Mouse (Mus musculus): ENCODE data around the gene Treml4.

Treml4 gene

GRCm38 (mm10) chr17:48274098-48274497, 10.0 kb downstream of the Treml4 start:
- no peak for DNase-seq (ENCODE audit: low spot score in 2 of 2)

- peak; percentile 76 to 81 for DNase-seq (ENCODE audit: low spot score in 2 of 2)
Measured at GRCm38 (mm10) chr17:48274885-48275284, 10.8 kb downstream of the Treml4 start.

- no peak for DNase-seq (ENCODE audit: low spot score in 2 of 2)
Measured at GRCm38 (mm10) chr17:48275736-48276135, 11.6 kb downstream of the Treml4 start.

- DNase-seq (ENCODE audit: low spot score in 2 of 2): no peak
Measured at GRCm38 (mm10) chr17:48278381-48278780, 14.3 kb downstream of the Treml4 start.

DNA sequence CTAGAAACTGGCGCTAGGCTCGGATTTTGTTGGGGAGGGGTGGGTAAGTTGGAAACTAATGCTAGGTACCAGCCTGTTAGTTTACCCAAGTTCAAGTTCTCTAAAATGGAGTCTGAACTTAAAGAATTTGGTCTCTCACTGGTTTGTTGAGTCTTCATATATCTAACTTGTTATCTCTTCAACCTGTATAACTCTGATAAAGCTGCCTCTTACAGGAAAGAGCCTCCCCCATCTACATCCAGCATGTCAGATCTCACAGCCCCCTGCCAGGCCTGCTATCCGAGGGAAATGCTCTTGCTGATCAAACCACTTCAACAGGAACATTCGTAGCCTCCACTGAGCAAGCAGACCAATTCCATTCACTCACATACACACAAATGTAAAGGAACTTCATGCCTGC, 14.9 kb downstream of the Treml4 start:
- no peak for DNase-seq (ENCODE audit: low spot score in 2 of 2)

DNA sequence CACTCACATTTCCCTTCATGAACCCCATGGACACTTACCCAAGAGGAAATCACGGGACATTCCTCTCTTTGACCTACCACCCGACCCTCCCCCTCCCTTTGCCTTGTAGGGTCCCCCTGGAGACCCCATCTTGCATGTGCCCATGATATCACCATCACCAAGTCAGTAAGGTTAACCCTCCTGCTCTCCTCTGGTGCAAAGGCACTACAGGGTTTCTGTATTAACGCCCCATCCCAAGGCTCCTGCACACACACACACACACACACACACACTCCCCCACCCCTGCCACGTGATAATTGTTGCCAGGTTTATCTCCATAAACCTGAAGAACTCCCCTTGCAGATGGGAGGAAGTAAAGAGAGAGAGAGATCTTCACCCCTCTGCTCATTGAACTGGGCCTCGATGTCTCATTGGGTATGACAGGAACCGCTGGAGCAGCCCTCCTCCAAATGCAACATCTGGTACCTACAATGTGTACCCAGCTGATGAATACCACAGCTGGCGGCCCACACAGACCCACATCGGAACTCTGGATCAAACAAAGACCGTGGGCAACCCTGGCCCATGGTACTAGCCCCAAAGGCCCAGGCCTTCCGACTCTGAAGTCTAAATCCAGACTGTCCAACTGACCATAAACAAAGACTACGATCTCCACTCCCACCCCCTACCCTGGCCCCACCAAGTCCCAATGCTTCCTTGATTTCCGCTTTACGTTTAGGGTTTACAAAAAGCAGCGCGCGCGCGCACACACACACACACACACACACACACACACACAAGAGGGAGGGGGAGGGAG, 17.0 kb downstream of the Treml4 start:
- DNase-seq (ENCODE audit: low spot score in 2 of 2): no peak

DNA sequence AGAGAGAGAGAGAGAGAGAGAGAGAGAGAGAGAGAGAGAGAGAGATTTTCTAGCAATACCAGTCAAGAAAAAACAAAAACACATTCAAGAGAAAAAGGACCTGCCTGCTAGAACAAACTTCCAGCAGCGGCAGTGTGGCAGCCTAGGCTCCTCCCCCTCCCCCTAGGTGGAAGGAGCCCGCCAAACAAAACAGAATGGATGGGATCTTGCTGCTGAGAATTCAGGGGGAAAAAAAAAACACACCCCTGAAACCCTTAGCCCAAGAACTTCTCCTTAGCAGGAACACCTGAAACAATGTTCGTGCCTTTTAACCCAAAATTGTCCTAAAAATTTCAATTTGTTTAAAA, 17.6 kb downstream of the Treml4 start:
- DNase-seq (ENCODE audit: low spot score in 2 of 2): no peak

DNA sequence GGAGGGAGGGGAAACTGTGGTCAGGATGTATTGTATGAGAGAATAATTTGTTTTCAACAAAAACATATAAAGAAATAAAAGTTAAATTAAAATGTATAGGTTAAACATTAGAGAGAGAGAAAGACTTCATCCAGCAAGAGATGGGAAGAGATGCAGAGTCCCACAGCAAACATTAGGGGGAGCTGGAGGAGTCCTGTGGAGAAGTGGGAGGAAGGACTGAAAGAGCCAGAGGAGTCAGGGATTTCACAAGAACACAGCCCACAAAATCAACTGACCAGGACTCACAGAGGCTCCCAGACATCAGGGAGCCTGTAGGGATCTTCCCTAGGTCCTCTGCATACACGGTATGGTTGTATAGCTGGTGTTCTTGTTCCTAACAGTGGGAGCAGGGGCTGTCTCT, 22.7 kb downstream of the Treml4 start:
- DNase-seq (ENCODE audit: low spot score in 2 of 2): no peak

GRCm38 (mm10) chr17:48287276-48287675, 23.2 kb downstream of the Treml4 start:
- DNase-seq (ENCODE audit: low spot score in 2 of 2): peak in 1 of 2 experiments; percentile 38

GRCm38 (mm10) chr17:48293500-48294194, 29.6 kb downstream of the Treml4 start:
- peak; percentile 36 for DNase-seq (ENCODE audit: low spot score in 2 of 2)

DNA sequence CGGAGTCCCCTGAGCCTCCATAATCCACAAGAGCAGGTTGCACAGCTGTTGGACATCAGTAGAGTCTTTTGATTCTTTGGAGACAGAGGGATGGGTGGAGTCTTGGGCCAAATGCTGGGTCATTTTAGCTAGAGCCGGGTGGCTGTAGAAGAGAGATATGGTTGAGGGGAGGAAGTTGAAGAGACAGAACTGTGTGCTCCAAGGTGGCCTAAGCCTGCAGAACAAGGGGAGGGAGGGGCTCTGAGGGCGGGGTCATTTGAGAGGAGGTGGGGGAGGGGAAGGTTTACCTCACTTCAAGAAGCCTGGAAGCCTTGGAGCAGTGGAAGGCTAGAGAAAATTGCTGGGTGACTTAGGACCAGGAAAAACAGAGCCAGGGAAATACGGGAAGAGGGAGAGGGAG, 35.1 kb downstream of the Treml4 start, which contains the start of gene Treml2:
Gene Treml2 (plus strand): TSS at position 296 of the 400 bp plus-strand sequence.
- peak; percentile 49 to 57 for DNase-seq (ENCODE audit: low spot score in 2 of 2)

DNA sequence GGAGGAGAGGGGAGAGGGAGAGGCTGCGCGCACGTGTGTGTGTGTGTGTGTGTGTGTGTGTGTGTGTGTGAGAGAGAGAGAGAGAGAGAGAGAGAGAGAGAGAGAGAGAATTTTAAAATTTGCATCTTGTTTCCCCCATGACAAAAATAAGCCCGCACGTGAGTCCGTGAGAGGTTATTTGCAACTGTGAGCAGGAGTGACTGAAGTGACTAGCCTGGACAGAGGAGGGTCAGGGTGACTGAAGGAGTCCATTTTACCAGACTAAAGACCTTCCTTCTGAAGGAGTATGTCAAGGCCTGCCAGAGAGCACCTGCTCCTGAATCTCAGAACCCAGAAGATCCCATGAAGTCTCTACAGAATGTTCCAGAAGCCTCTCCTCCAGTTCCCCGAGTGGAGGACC, 35.7 kb downstream of the Treml4 start:
- DNase-seq (ENCODE audit: low spot score in 2 of 2): peak; percentile 77

DNA sequence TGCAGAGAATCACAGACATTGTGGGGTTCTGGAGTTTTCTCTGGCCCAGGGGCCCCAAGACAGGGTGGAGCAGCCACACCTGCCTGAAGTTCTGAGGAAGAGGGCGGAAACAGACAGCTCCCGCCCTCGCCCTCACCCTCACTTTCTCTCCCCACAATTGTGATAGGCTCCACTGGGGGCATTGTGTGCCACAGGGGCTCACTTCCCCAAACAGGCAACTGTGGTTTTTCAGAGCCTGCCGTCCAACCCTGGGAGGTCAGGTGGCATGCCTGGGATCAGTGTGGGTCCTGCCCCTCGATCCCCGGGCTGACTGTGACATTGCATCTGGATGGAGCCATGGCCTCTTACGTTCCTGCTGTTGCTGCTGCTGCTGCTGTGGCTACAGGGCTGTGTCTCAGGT, 36.1 kb downstream of the Treml4 start:
- peak; percentile 88 to 89 for DNase-seq (ENCODE audit: low spot score in 2 of 2)

- DNase-seq (ENCODE audit: low spot score in 2 of 2): peak; percentile 78 to 80
Measured at GRCm38 (mm10) chr17:48300861-48301260, 36.8 kb downstream of the Treml4 start.

GRCm38 (mm10) chr17:48301792-48302191, 37.7 kb downstream of the Treml4 start:
- DNase-seq (ENCODE audit: low spot score in 2 of 2): no peak

GRCm38 (mm10) chr17:48312124-48312523, 48.0 kb downstream of the Treml4 start:
- DNase-seq (ENCODE audit: low spot score in 2 of 2): no peak

- peak; percentile 62 to 71 for DNase-seq (ENCODE audit: low spot score in 2 of 2)
Measured at GRCm38 (mm10) chr17:48315905-48316579, 51.9 kb downstream of the Treml4 start, which contains the start of gene B430306N03Rik. Gene B430306N03Rik, plus strand, starts transcription at chr17:48316141.

- DNase-seq (ENCODE audit: low spot score in 2 of 2): no peak
Measured at GRCm38 (mm10) chr17:48318686-48319085, 54.6 kb downstream of the Treml4 start.

DNA sequence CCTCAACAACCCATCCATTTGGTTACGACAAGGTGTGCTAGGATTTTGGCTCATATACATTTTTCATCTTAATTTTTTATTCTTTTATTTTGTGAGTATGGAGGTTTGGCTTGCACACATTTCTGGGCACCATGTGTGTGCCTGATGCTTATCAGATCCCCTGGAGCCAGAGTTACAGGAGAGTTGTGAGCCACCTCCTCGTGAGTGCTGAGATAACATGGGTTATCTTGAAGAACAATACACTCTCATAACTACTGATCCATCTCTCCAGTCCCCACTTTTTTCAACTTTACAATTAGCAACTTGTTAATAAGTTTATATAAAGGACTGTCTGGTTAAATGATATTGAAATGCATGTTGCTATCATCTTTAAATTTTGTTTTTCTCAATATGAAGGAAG, 57.2 kb downstream of the Treml4 start:
- no peak for DNase-seq (ENCODE audit: low spot score in 2 of 2)

- DNase-seq (ENCODE audit: low spot score in 2 of 2): no peak
Measured at GRCm38 (mm10) chr17:48323236-48323635, 59.1 kb downstream of the Treml4 start.

DNA sequence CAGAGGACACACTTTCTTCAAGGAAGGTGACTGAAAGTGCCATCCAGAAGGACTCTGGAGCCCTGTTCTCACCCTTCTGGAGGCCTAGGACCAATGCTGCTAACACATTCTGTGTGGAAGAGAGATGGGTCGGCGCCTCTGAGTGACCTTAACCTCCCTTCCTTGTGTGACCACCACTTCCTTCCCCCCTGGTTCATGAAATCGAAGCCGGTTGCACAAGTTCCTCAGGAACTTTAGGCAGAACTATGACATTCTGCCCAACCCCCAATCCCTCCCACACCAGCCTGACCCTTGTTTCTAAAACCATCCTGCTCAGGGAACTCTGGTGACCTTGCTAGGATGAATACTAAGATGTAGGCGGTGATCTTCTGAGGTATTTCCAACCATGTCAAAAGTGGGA, 60.2 kb downstream of the Treml4 start:
- peak; percentile 27 to 51 for DNase-seq (ENCODE audit: low spot score in 2 of 2)
